Mouse (Mus musculus) hindbrain, embryonic 12.5 days (tissue): ENCODE results near the gene Rcan2. TPM values are rescaled to one million over a fixed set of nuclear protein-coding genes. Genes with fewer than 3 reads are reported as not detected.

Source experiments
- ATAC-seq: fragments of 200-750 bp; cut with Nextera tagmentation; 2 replicates; pipeline ENCODE4 v1.8.0; 2017; ENCODE audit warnings: moderate TSS enrichment; ENCODE audit not compliant: low FRiP score
- H3K27ac ChIP-seq: fragments of 300-500 bp; sonication (generic); 2 replicates; pipeline ENCODE4 v1.5.1; 2016; ENCODE audit warnings: mild to moderate bottlenecking
- H3K27me3 ChIP-seq: fragments of 300-500 bp; sonication (generic); 2 replicates; pipeline ENCODE4 v1.6.1; 2016; ENCODE audit warnings: mild to moderate bottlenecking
- H3K36me3 ChIP-seq: fragments of 300-500 bp; sonication (generic); 2 replicates; pipeline ENCODE4 v1.6.1; 2016; ENCODE audit warnings: mild to moderate bottlenecking
- H3K4me1 ChIP-seq: fragments of 300-500 bp; sonication (generic); 2 replicates; pipeline ENCODE4 v1.6.1; 2016
- H3K4me2 ChIP-seq: fragments of 300-500 bp; sonication (generic); replicated peaks from 2 replicates; pipeline ENCODE4 v1.6.1; 2016; ENCODE audit warnings: mild to moderate bottlenecking
- H3K4me3 ChIP-seq: fragments of 300-500 bp; sonication (generic); 2 replicates; pipeline ENCODE4 v1.5.1; 2016; ENCODE audit warnings: mild to moderate bottlenecking
- H3K9ac ChIP-seq: fragments of 300-500 bp; sonication (generic); 2 replicates; pipeline ENCODE4 v1.6.1; 2016; ENCODE audit warnings: mild to moderate bottlenecking, moderate library complexity
- H3K9me3 ChIP-seq: fragments of 300-500 bp; sonication (generic); replicated peaks from 2 replicates; pipeline ENCODE4 v1.6.1; 2016; ENCODE audit warnings: mild to moderate bottlenecking
- WGBS: fragments of 180-500 bp; shearing (Covaris S2); methylation state at CpG from one replicate; pipeline ENCODE4 v1.1.7; 2016; 5-methylcytosine and 5-hydroxymethylcytosine counted together
- polyA plus RNA-seq: library from polyadenylated mRNA; unstranded; fragments of >200 nt; fragmentation: Nextera tagmentation; extraction: Ambion mirVana; gene quantifications from 2 replicates; pipeline ENCODE4 v1.2.1, GENCODE M21; 2016

The Rcan2 gene
- polyA plus RNA-seq, 1 experiment from 2014 or later, result 51.9 TPM

DNA sequence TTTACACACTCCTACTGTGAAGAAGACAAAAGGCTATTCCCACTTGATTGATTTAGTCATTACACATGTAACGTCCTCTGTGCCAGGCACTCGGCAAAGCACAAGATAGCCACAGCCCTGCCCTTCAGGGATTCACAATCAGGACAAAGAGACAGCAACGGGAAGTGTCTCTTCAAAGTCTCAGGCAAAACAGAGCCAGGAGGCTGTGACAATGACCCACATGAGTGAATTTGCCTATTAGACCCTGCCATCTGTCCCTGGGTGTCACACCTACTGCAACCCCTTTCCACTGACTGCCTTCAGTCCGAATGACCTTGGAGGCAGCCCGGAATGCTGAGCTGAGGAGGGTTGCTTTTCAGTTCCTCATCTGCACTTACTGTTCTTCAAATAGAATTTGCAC lies 151.1 kb downstream of the Rcan2 start:
- peak; percentile 77 for ATAC-seq
- peak overlapping the region; percentile 36 for H3K4me3 ChIP-seq
- H3K27ac ChIP-seq, result peak overlapping the region; percentile 91
- no peaks in the 10 kb centered on the region for H3K36me3 ChIP-seq
- no peaks in the 10 kb centered on the region for H3K9me3 ChIP-seq
- H3K27me3 ChIP-seq, result no peaks in the 10 kb centered on the region
- peaks cover 23% of the 10 kb centered on the region for H3K4me1 ChIP-seq
- peak overlapping the region; percentile 54 for H3K4me2 ChIP-seq
- 14% methylated on average over 5 of the region's 5 CpGs for WGBS
- H3K9ac ChIP-seq, result peak overlapping the region; percentile 70; the same call in 1 of the 2 replicates

- WGBS, result 21% methylated on average over 15 of the region's 17 CpGs
- Histone ChIP-seq H3K9ac (peak overlapping the region; percentile 70), H3K27ac (peak overlapping the region; percentile 91), H3K36me3 (no peaks in the 10 kb centered on the region), H3K9me3 (no peaks in the 10 kb centered on the region), H3K27me3 (no peaks in the 10 kb centered on the region), H3K4me3 (peak overlapping the region; percentile 36), H3K4me2 (peak overlapping the region; percentile 54), H3K4me1 (peaks cover 23% of the 10 kb centered on the region)
- peak; percentile 77 for ATAC-seq
Observed at GRCm38 (mm10) chr17:43952661-43953534, 151.7 kb downstream of the Rcan2 start.

DNA sequence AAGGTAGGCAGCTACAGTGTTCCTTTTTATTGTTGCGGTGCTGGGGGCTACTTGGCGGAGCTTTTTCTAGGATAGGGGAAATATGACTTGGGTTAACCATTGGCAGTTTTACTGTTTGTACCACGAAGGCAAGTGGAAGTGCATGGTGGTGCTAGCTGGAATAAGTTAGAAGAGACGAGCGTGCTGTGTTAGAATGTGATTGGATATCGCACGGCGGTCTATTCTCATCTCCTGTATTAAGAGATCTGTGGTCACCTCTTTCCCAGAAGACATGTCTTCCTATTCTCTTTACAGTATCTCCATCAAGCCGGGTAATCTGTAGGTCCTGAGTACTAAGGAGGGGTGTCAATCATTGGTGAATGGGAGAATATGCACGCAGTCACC lies 152.4 kb downstream of the Rcan2 start:
- Histone ChIP-seq H3K36me3 (no peaks in the 10 kb centered on the region), H3K4me3 (peak overlapping the region; percentile 36), H3K9ac (peak overlapping the region; percentile 70), H3K9me3 (no peaks in the 10 kb centered on the region), H3K27me3 (no peaks in the 10 kb centered on the region), H3K27ac (peak overlapping the region; percentile 91), H3K4me2 (peak overlapping the region; percentile 54), H3K4me1 (peaks cover 23% of the 10 kb centered on the region)
- 55% methylated on average over 10 of the region's 10 CpGs for WGBS
- ATAC-seq, result peak; percentile 20; the same call in 1 of the 2 replicates

DNA sequence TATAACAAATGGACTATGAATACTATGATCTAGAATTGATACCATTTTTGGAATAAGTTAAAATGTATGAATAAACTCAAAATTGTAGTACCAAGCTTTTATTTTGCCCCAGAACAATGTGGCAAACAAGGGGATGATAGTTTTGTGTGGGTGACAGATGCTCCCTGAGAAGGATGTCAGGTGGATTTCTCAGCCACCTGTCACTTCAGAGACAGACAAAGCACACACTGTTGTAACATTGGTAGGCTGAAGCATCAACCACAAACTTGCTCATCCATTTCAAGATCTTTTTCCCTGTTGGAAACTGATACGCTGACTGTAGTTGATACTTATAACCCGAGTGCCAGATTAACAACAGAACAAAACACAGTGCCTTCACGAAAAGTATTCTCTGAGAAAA lies 158.6 kb downstream of the Rcan2 start:
- WGBS, result 94% methylated on average over 3 of the region's 3 CpGs
- Histone ChIP-seq H3K27me3 (no peaks in the 10 kb centered on the region), H3K4me1 (no peaks in the 10 kb centered on the region), H3K9me3 (no peaks in the 10 kb centered on the region), H3K27ac (no peak overlapping the region), H3K4me3 (no peak overlapping the region), H3K9ac (no peak overlapping the region), H3K36me3 (no peaks in the 10 kb centered on the region), H3K4me2 (no peak overlapping the region)
- ATAC-seq, result no peak

DNA sequence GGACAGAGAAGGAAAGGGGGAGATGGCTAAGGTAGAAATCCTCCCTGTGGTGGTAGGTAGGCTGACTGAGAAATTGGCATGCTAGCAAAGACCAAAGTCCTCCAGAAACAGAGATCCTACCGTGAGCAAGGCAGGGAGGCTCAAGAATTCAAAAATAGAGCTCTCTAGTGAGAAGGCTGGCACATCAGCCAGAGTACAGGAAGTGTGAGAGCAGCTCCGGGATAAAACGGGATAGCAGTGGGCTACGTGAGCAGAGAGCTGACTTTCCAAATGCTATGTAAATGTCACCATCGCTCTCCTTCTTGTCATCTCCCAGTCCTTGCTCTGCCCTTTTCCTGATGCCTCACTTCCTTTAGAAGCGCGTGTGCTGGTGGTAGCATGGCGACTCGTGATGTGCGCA lies 168.8 kb downstream of the Rcan2 start:
- 0 out of 2 replicates have a peak, but pooled peaks cover 2% of the 10 kb centered on the region for H3K4me1 ChIP-seq
- H3K9me3 ChIP-seq, result no peaks in the 10 kb centered on the region
- H3K27ac ChIP-seq, result no peak overlapping the region
- 89% methylated on average over 10 of the region's 10 CpGs for WGBS
- H3K4me2 ChIP-seq, result no peak overlapping the region
- no peaks in the 10 kb centered on the region for H3K27me3 ChIP-seq
- H3K4me3 ChIP-seq, result no peak overlapping the region
- no peak overlapping the region for H3K9ac ChIP-seq
- ATAC-seq, result no peak
- H3K36me3 ChIP-seq, result no peaks in the 10 kb centered on the region

DNA sequence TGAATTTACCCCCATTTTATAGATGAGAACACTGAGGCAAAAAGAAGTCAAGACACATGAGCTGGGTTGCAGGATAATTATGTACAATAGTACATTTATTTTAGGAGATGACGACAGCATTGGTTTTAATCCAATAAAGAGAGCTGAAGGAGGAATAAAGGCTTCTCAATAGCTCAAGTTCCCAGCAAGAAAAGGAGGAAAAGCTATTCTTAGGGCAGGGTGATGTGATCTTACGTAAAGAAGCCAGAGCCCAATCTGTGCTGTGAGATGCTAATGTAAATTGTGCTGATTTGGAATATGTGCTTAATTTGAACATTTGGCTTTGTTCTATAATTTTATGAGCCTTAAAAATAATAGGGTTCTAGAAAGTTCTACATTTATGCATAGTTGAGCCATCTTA lies 176.4 kb downstream of the Rcan2 start:
- Histone ChIP-seq H3K27ac (no peak overlapping the region), H3K4me1 (0 out of 2 replicates have a peak, but pooled peaks cover 2% of the 10 kb centered on the region), H3K4me2 (no peak overlapping the region), H3K36me3 (no peaks in the 10 kb centered on the region), H3K4me3 (no peak overlapping the region), H3K9ac (no peak overlapping the region), H3K27me3 (no peaks in the 10 kb centered on the region), H3K9me3 (no peaks in the 10 kb centered on the region)
- no peak for ATAC-seq
- 89% methylated on average over 2 of the region's 2 CpGs for WGBS

GRCm38 (mm10) chr17:43979925-43980324 lies 178.8 kb downstream of the Rcan2 start:
- Histone ChIP-seq H3K27me3 (no peaks in the 10 kb centered on the region), H3K9ac (no peak overlapping the region), H3K4me3 (no peak overlapping the region), H3K27ac (no peak overlapping the region), H3K36me3 (no peaks in the 10 kb centered on the region), H3K4me2 (no peak overlapping the region), H3K4me1 (no peaks in the 10 kb centered on the region), H3K9me3 (no peaks in the 10 kb centered on the region)
- 84% methylated on average over 3 of the region's 3 CpGs for WGBS
- no peak for ATAC-seq

DNA sequence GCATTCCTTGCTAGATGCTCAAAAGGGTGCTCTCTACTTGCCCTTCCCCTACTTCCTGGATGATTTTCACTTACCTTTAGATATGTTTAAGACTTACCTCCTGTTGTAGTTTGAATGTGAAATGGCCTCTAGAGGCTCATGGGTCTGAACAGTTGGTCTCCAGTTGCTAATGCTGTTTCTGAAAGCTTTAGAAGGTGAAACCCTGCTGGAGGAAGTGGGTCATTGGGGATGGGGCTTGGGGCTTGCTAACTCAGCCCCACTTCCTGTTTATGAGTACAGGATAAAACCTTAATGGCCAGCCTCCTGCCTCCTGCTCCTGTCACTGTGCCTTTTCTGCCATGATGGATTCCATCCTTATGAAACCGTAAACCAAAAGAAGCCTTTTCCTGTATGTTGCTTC lies 181.4 kb downstream of the Rcan2 start:
- H3K36me3 ChIP-seq, result no peaks in the 10 kb centered on the region
- H3K4me1 ChIP-seq, result no peaks in the 10 kb centered on the region
- H3K9me3 ChIP-seq, result no peaks in the 10 kb centered on the region
- H3K4me2 ChIP-seq, result no peak overlapping the region
- WGBS, result 93% methylated on average over 1 of the region's 1 CpGs
- no peak overlapping the region for H3K4me3 ChIP-seq
- H3K27me3 ChIP-seq, result no peaks in the 10 kb centered on the region
- no peak overlapping the region for H3K27ac ChIP-seq
- ATAC-seq, result no peak
- H3K9ac ChIP-seq, result no peak overlapping the region

GRCm38 (mm10) chr17:43989334-43989945 lies 188.3 kb downstream of the Rcan2 start:
- no peak for ATAC-seq
- Histone ChIP-seq H3K9ac (no peak overlapping the region), H3K4me2 (no peak overlapping the region), H3K27ac (peak overlapping the region; percentile 66; the same call in 1 of the 2 replicates), H3K36me3 (no peaks in the 10 kb centered on the region), H3K4me1 (peaks cover 21% of the 10 kb centered on the region), H3K27me3 (no peaks in the 10 kb centered on the region), H3K9me3 (no peaks in the 10 kb centered on the region), H3K4me3 (no peak overlapping the region)
- 68% methylated on average over 5 of the region's 5 CpGs for WGBS

- peak; percentile 29 for ATAC-seq
- H3K9me3 ChIP-seq, result no peaks in the 10 kb centered on the region
- no peak overlapping the region for H3K9ac ChIP-seq
- peak overlapping the region; percentile 15; the same call in 1 of the 2 replicates for H3K4me2 ChIP-seq
- H3K4me1 ChIP-seq, result peaks cover 24% of the 10 kb centered on the region
- H3K27me3 ChIP-seq, result no peaks in the 10 kb centered on the region
- no peaks in the 10 kb centered on the region for H3K36me3 ChIP-seq
- WGBS, result 52% methylated on average over 10 of the region's 10 CpGs
- 0 out of 2 replicates have a peak overlapping the region, but pooled peaks have one; percentile 44 for H3K27ac ChIP-seq
- no peak overlapping the region for H3K4me3 ChIP-seq
Observed at GRCm38 (mm10) chr17:43990957-43991383, 189.8 kb downstream of the Rcan2 start.

GRCm38 (mm10) chr17:43994080-43994479 lies 192.9 kb downstream of the Rcan2 start:
- H3K4me1 ChIP-seq, result peaks cover 24% of the 10 kb centered on the region
- no peaks in the 10 kb centered on the region for H3K9me3 ChIP-seq
- H3K4me3 ChIP-seq, result no peak overlapping the region
- no peak overlapping the region for H3K9ac ChIP-seq
- peak; percentile 70 for ATAC-seq
- H3K4me2 ChIP-seq, result no peak overlapping the region
- no peaks in the 10 kb centered on the region for H3K36me3 ChIP-seq
- no peaks in the 10 kb centered on the region for H3K27me3 ChIP-seq
- H3K27ac ChIP-seq, result no peak overlapping the region; the same call in 1 of the 2 replicates
- WGBS, result 12% methylated on average over 4 of the region's 4 CpGs

DNA sequence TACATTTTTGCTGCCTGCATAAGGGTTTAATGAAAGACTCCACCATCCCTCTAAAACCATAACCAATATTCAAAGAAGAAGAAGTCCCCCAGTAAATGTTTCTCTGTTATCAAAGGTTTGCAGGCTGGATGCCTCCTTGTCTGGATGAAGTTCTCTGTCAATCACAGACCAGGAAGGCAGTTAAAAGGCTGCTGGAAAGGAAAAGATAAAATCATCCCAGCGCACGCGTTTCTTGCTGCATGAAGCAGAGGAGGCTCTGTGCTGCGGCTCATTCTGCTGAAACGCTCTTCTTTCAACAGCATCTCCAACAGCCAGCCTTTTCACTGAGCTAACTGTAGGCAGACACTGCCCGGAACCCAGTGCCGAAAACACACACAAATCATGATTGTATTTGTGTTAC lies 196.4 kb downstream of the Rcan2 start:
- Histone ChIP-seq H3K27ac (no peak overlapping the region), H3K27me3 (no peaks in the 10 kb centered on the region), H3K4me1 (peaks cover 8% of the 10 kb centered on the region; the same call in 1 of the 2 replicates), H3K4me2 (no peak overlapping the region), H3K9ac (no peak overlapping the region), H3K36me3 (no peaks in the 10 kb centered on the region), H3K4me3 (no peak overlapping the region), H3K9me3 (no peaks in the 10 kb centered on the region)
- no peak for ATAC-seq
- 91% methylated on average over 7 of the region's 7 CpGs for WGBS
